Mouse (Mus musculus) intestine, embryonic 14.5 days (tissue): ENCODE measurements around the gene Tmem245. TPM values are rescaled to one million over a fixed set of nuclear protein-coding genes. Genes with fewer than 3 reads are reported as not detected.

Source experiments
- ATAC-seq: fragments of 200-750 bp; cut with Nextera tagmentation; replicated peaks from 2 replicates; pipeline ENCODE4 v1.8.0; 2017; ENCODE audit warnings: low read depth, moderate number of reproducible peaks, moderate TSS enrichment, moderate library complexity; ENCODE audit not compliant: low FRiP score, low TSS enrichment
- DNase-seq: peaks from one replicate; pipeline ENCODE4 v3.0.0-alpha.2; 2018; ENCODE audit warnings: low spot score
- H3K27ac ChIP-seq: fragments of 300-500 bp; sonication (generic); 2 replicates; pipeline ENCODE4 v1.5.1; 2014; ENCODE audit warnings: low read depth, mild to moderate bottlenecking, control low read depth
- H3K27me3 ChIP-seq: fragments of 300-500 bp; sonication (generic); replicated peaks from 2 replicates; pipeline ENCODE4 v1.6.1; 2014; ENCODE audit warnings: low read length, control low read depth; ENCODE audit not compliant: control insufficient read depth, insufficient read depth
- H3K36me3 ChIP-seq: fragments of 300-500 bp; sonication (generic); 2 replicates; pipeline ENCODE4 v1.6.1; 2014; ENCODE audit warnings: low read length, control low read depth; ENCODE audit not compliant: control insufficient read depth, insufficient read depth
- H3K4me1 ChIP-seq: fragments of 300-500 bp; sonication (generic); replicated peaks from 2 replicates; pipeline ENCODE4 v1.6.1; 2014; ENCODE audit warnings: low read length, control low read depth, mixed read lengths; ENCODE audit not compliant: control insufficient read depth, insufficient read depth
- H3K4me2 ChIP-seq: fragments of 300-500 bp; sonication (generic); 2 replicates; pipeline ENCODE4 v1.6.1; 2014; ENCODE audit warnings: low read length
- H3K4me3 ChIP-seq: fragments of 300-500 bp; sonication (generic); 2 replicates; pipeline ENCODE4 v1.5.1; 2014; ENCODE audit warnings: low read depth, low read length, control low read depth, mixed read lengths
- H3K9ac ChIP-seq: fragments of 300-500 bp; sonication (generic); 2 replicates; pipeline ENCODE4 v1.6.1; 2014; ENCODE audit warnings: mild to moderate bottlenecking, low read length
- H3K9me3 ChIP-seq: fragments of 300-500 bp; sonication (generic); 2 replicates; pipeline ENCODE4 v1.6.1; 2016; ENCODE audit warnings: low read length, control low read depth; ENCODE audit not compliant: control insufficient read depth
- WGBS: fragments of 180-500 bp; shearing (Covaris S2); extraction: QIAGEN DNeasy Blood & Tissue Kit; methylation state at CpG from one replicate; pipeline ENCODE4 v1.1.7; 2014; 5-methylcytosine and 5-hydroxymethylcytosine counted together
- polyA plus RNA-seq: library from polyadenylated mRNA; unstranded; fragments of >200 nt; fragmentation: Nextera tagmentation; extraction: Ambion mirVana; gene quantifications from 2 replicates; pipeline ENCODE4 v1.2.1, GENCODE M21; 2014

Gene Tmem245
- polyA plus RNA-seq, 1 experiment from 2014 or later, result 11.1 TPM

- peaks cover 13% of the 10 kb centered on the region for H3K36me3 ChIP-seq
- no peak overlapping the region for H3K4me3 ChIP-seq
- no peak for DNase-seq
- H3K4me2 ChIP-seq, result no peak overlapping the region
- no peak overlapping the region for H3K9ac ChIP-seq
- WGBS, result 66% methylated on average over 3 of the region's 3 CpGs
- no peaks in the 10 kb centered on the region for H3K4me1 ChIP-seq
- H3K9me3 ChIP-seq, result peaks cover 4% of the 10 kb centered on the region; the same call in 1 of the 2 replicates
- H3K27ac ChIP-seq, result no peak overlapping the region
- H3K27me3 ChIP-seq, result no peaks in the 10 kb centered on the region
- no peak for ATAC-seq
Observed at GRCm38 (mm10) chr4:56840297-56840696, 106.9 kb downstream of the Tmem245 start.

- no peaks in the 10 kb centered on the region for H3K9me3 ChIP-seq
- H3K4me2 ChIP-seq, result no peak overlapping the region
- ATAC-seq (no peak), DNase-seq (no peak)
- peaks cover 13% of the 10 kb centered on the region; the same call in 1 of the 2 replicates for H3K36me3 ChIP-seq
- H3K9ac ChIP-seq, result no peak overlapping the region
- no peak overlapping the region for H3K4me3 ChIP-seq
- no peaks in the 10 kb centered on the region for H3K4me1 ChIP-seq
- H3K27me3 ChIP-seq, result no peaks in the 10 kb centered on the region
- no peak overlapping the region for H3K27ac ChIP-seq
- WGBS, result 61% methylated on average over 6 of the region's 6 CpGs
Observed at GRCm38 (mm10) chr4:56837661-56838060, 109.6 kb downstream of the Tmem245 start.

- no peak overlapping the region for H3K27ac ChIP-seq
- H3K4me1 ChIP-seq, result no peaks in the 10 kb centered on the region
- H3K36me3 ChIP-seq, result peaks cover 12% of the 10 kb centered on the region; the same call in 1 of the 2 replicates
- H3K4me3 ChIP-seq, result no peak overlapping the region
- no peaks in the 10 kb centered on the region for H3K27me3 ChIP-seq
- DNase-seq, result no peak
- H3K4me2 ChIP-seq, result no peak overlapping the region
- no peaks in the 10 kb centered on the region for H3K9me3 ChIP-seq
- no peak for ATAC-seq
- H3K9ac ChIP-seq, result no peak overlapping the region
- WGBS, result 85% methylated on average over 7 of the region's 7 CpGs
Observed at GRCm38 (mm10) chr4:56831998-56832397, 115.2 kb downstream of the Tmem245 start.

GRCm38 (mm10) chr4:56831013-56831609 lies 116.1 kb downstream of the Tmem245 start:
- H3K36me3 ChIP-seq, result peaks cover 12% of the 10 kb centered on the region; the same call in 1 of the 2 replicates
- no peaks in the 10 kb centered on the region for H3K27me3 ChIP-seq
- 59% methylated on average over 13 of the region's 13 CpGs for WGBS
- DNase-seq (no peak), ATAC-seq (no peak)
- H3K4me1 ChIP-seq, result no peaks in the 10 kb centered on the region
- no peak overlapping the region for H3K27ac ChIP-seq
- H3K4me2 ChIP-seq, result no peak overlapping the region
- H3K4me3 ChIP-seq, result no peak overlapping the region
- H3K9ac ChIP-seq, result no peak overlapping the region
- H3K9me3 ChIP-seq, result no peaks in the 10 kb centered on the region

- no peak overlapping the region for H3K4me3 ChIP-seq
- H3K27ac ChIP-seq, result no peak overlapping the region
- H3K9ac ChIP-seq, result no peak overlapping the region
- no peak overlapping the region for H3K4me2 ChIP-seq
- no peaks in the 10 kb centered on the region for H3K27me3 ChIP-seq
- no peaks in the 10 kb centered on the region for H3K9me3 ChIP-seq
- no peaks in the 10 kb centered on the region for H3K4me1 ChIP-seq
- DNase-seq (no peak), ATAC-seq (no peak)
- 66% methylated on average over 7 of the region's 7 CpGs for WGBS
- peaks cover 7% of the 10 kb centered on the region; the same call in 1 of the 2 replicates for H3K36me3 ChIP-seq
Observed at GRCm38 (mm10) chr4:56829511-56829921, 117.7 kb downstream of the Tmem245 start.

GRCm38 (mm10) chr4:56828932-56829331 lies 118.3 kb downstream of the Tmem245 start:
- 89% methylated on average over 3 of the region's 3 CpGs for WGBS
- DNase-seq (no peak), ATAC-seq (no peak)
- Histone ChIP-seq H3K4me2 (no peak overlapping the region), H3K9ac (no peak overlapping the region), H3K9me3 (no peaks in the 10 kb centered on the region), H3K27me3 (no peaks in the 10 kb centered on the region), H3K27ac (no peak overlapping the region), H3K4me3 (no peak overlapping the region), H3K36me3 (peaks cover 7% of the 10 kb centered on the region; the same call in 1 of the 2 replicates), H3K4me1 (no peaks in the 10 kb centered on the region)

- Histone ChIP-seq H3K9ac (no peak overlapping the region), H3K36me3 (no peaks in the 10 kb centered on the region), H3K4me3 (no peak overlapping the region), H3K27me3 (no peaks in the 10 kb centered on the region), H3K4me1 (no peaks in the 10 kb centered on the region), H3K27ac (no peak overlapping the region), H3K4me2 (no peak overlapping the region), H3K9me3 (no peaks in the 10 kb centered on the region)
- ATAC-seq (no peak), DNase-seq (no peak)
- WGBS, result 88% methylated on average over 9 of the region's 9 CpGs
Observed at GRCm38 (mm10) chr4:56824231-56824630, 123.0 kb downstream of the Tmem245 start.

- H3K4me2 ChIP-seq, result no peak overlapping the region
- no peak overlapping the region for H3K27ac ChIP-seq
- H3K9ac ChIP-seq, result no peak overlapping the region
- no peak overlapping the region for H3K4me3 ChIP-seq
- no peak for DNase-seq
- H3K4me1 ChIP-seq, result no peaks in the 10 kb centered on the region
- no peaks in the 10 kb centered on the region for H3K27me3 ChIP-seq
- 0 out of 2 replicates have a peak, but pooled peaks cover 4% of the 10 kb centered on the region for H3K36me3 ChIP-seq
- no peaks in the 10 kb centered on the region for H3K9me3 ChIP-seq
- ATAC-seq, result no peak
Observed at GRCm38 (mm10) chr4:56820017-56820550, 127.2 kb downstream of the Tmem245 start.
